Mouse (Mus musculus) lung, postnatal 25 days (tissue): Measurements from ENCODE around the gene Lrrc29.
A peak's percentile ranks its signal among the peaks of the same experiment; 100 is the strongest.

Experiments used
- DNase-seq: peaks from one replicate; pipeline ENCODE4 v3.0.0; 2022; ENCODE audit warnings: low spot score

The Lrrc29 gene

GRCm38 (mm10) chr8:105290554-105291314, 35.3 kb downstream of the Lrrc29 start:
- peak; percentile 92 for DNase-seq

GRCm38 (mm10) chr8:105289805-105290460, 36.1 kb downstream of the Lrrc29 start, which contains the start of gene 4931428F04Rik:
4931428F04Rik (minus strand) TSS chr8:105289864.
- DNase-seq: no peak

- peak; percentile 93 for DNase-seq
These were observed 36.9 kb downstream of the Lrrc29 start for GRCm38 (mm10) chr8:105288958-105289732.

- DNase-seq: no peak
These were observed 37.8 kb downstream of the Lrrc29 start for GRCm38 (mm10) chr8:105288231-105288630.

GRCm38 (mm10) chr8:105286907-105287306, 39.2 kb downstream of the Lrrc29 start:
- no peak for DNase-seq

GRCm38 (mm10) chr8:105285514-105285913, 40.6 kb downstream of the Lrrc29 start:
- no peak for DNase-seq

- DNase-seq: no peak
These were observed 43.0 kb downstream of the Lrrc29 start for GRCm38 (mm10) chr8:105283074-105283473.

- no peak for DNase-seq
These were observed 43.8 kb downstream of the Lrrc29 start for GRCm38 (mm10) chr8:105282239-105282638.

GRCm38 (mm10) chr8:105281821-105282220, 44.3 kb downstream of the Lrrc29 start:
- DNase-seq: no peak

GRCm38 (mm10) chr8:105280567-105280966, 45.5 kb downstream of the Lrrc29 start:
- no peak for DNase-seq

- peak; percentile 85 for DNase-seq
These were observed 47.2 kb downstream of the Lrrc29 start for GRCm38 (mm10) chr8:105278911-105279334.

- no peak for DNase-seq
These were observed 49.6 kb downstream of the Lrrc29 start for GRCm38 (mm10) chr8:105276292-105277120.

- no peak for DNase-seq
These were observed 50.2 kb downstream of the Lrrc29 start, which contains the start of gene Nol3 for GRCm38 (mm10) chr8:105275840-105276239. Nol3 (plus strand) TSS chr8:105276140.

GRCm38 (mm10) chr8:105275387-105275786, 50.7 kb downstream of the Lrrc29 start:
- DNase-seq: no peak

- no peak for DNase-seq
These were observed 55.2 kb downstream of the Lrrc29 start for GRCm38 (mm10) chr8:105270916-105271186.

- no peak for DNase-seq
These were observed 55.8 kb downstream of the Lrrc29 start for GRCm38 (mm10) chr8:105270101-105270915.

GRCm38 (mm10) chr8:105269461-105269947, 56.6 kb downstream of the Lrrc29 start, which contains the start of gene Hsf4:
Hsf4 (plus strand) TSS chr8:105269801.
- peak; percentile 81 for DNase-seq

- DNase-seq: peak; percentile 72
These were observed 57.0 kb downstream of the Lrrc29 start for GRCm38 (mm10) chr8:105269075-105269458.

- DNase-seq: no peak
These were observed 57.6 kb downstream of the Lrrc29 start for GRCm38 (mm10) chr8:105268342-105269074.

- DNase-seq: no peak
These were observed 59.3 kb downstream of the Lrrc29 start for GRCm38 (mm10) chr8:105266775-105267174.
